Mouse (Mus musculus) midbrain, postnatal 0 days (tissue): ENCODE measurements around the gene Fkbp2. TPM values are rescaled to one million over a fixed set of nuclear protein-coding genes. Genes with fewer than 3 reads are reported as not detected.

ENCODE experiments used
- ATAC-seq: fragments of 200-750 bp; cut with Nextera tagmentation; 2 replicates; pipeline ENCODE4 v1.8.0; 2017; ENCODE audit warnings: moderate number of reproducible peaks, mild to moderate bottlenecking, moderate TSS enrichment, moderate library complexity; ENCODE audit not compliant: low FRiP score
- DNase-seq: peaks from one replicate; pipeline ENCODE4 v3.0.0-alpha.2; 2015; ENCODE audit warnings: low spot score
- H3K27ac ChIP-seq: fragments of 300-500 bp; sonication (generic); 2 replicates; pipeline ENCODE4 v1.5.1; 2014; ENCODE audit warnings: low read depth, mild to moderate bottlenecking, low read length, mixed read lengths
- H3K27me3 ChIP-seq: fragments of 300-500 bp; sonication (generic); 2 replicates; pipeline ENCODE4 v1.6.1; 2014; ENCODE audit warnings: low read length, control low read depth, mixed read lengths; ENCODE audit not compliant: insufficient read depth
- H3K36me3 ChIP-seq: fragments of 300-500 bp; sonication (generic); 2 replicates; pipeline ENCODE4 v1.6.1; 2014; ENCODE audit warnings: low read length, control low read depth, mixed read lengths; ENCODE audit not compliant: insufficient read depth
- H3K4me1 ChIP-seq: fragments of 300-500 bp; sonication (generic); 2 replicates; pipeline ENCODE4 v1.6.1; 2014; ENCODE audit warnings: mild to moderate bottlenecking, control low read depth, antibody characterized with exemption, low read length, mixed read lengths; ENCODE audit not compliant: insufficient read depth
- H3K4me2 ChIP-seq: fragments of 300-500 bp; sonication (generic); 2 replicates; pipeline ENCODE4 v1.6.1; 2014; ENCODE audit warnings: low read depth, mild to moderate bottlenecking, low read length, mixed read lengths; ENCODE audit not compliant: poor library complexity, severe bottlenecking
- H3K4me3 ChIP-seq: fragments of 300-500 bp; sonication (generic); 2 replicates; pipeline ENCODE4 v1.5.1; 2014; ENCODE audit warnings: low read depth, mild to moderate bottlenecking, low read length, moderate library complexity
- H3K9ac ChIP-seq: fragments of 300-500 bp; sonication (generic); replicated peaks from 2 replicates; pipeline ENCODE4 v1.6.1; 2014; ENCODE audit warnings: mild to moderate bottlenecking, low read length, moderate library complexity, mixed read lengths; ENCODE audit not compliant: poor library complexity, severe bottlenecking
- H3K9me3 ChIP-seq: fragments of 300-500 bp; sonication (generic); 2 replicates; pipeline ENCODE4 v1.6.1; 2016; ENCODE audit warnings: low read length, control low read depth
- CTCF ChIP-seq: IDR thresholded peaks from 2 replicates; pipeline ENCODE4 v1.5.1; 2016; ENCODE audit warnings: antibody characterized with exemption, mild to moderate bottlenecking
- WGBS: fragments of 180-500 bp; shearing (Covaris S2); extraction: QIAGEN DNeasy Blood & Tissue Kit; methylation state at CpG from one replicate; pipeline ENCODE4 v1.1.7; 2014; 5-methylcytosine and 5-hydroxymethylcytosine counted together
- polyA plus RNA-seq: library from polyadenylated mRNA; unstranded; fragments of >200 nt; fragmentation: Nextera tagmentation; extraction: Ambion mirVana; gene quantifications from 2 replicates; pipeline ENCODE4 v1.2.1, GENCODE M21; 2015
- total RNA-seq: library from RNA; depleted of rRNA; stranded (reverse); fragments of >200 nt; gene quantifications from 2 replicates; pipeline ENCODE4 v1.2.3, GENCODE M21; 2014; rRNA removed

Fkbp2 gene
- total and polyA plus RNA-seq, 2 experiments from 2014 or later: 29.3 to 149 TPM

DNA sequence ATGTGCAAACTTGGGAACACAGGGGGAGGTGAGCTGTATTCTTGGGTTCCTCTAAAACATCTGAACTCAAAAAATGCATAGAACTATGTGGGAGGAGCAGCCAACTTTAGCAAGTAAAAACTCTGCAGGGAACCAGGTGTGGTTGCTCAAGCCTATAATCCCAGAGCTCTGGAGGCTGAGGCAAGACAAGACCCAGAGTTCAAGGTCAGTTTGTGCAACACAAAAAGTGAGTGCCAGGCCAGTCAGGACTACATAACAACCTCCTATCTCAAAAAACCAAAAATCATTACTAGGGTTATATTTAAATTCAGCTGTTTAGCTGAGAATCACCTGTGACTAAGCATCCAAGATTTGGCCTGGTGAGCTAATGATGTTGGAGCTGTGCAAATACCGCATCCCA is 48.3 kb downstream of the Fkbp2 start:
- Histone ChIP-seq H3K9me3 (no peaks in the 10 kb centered on the region), H3K27ac (no peak overlapping the region), H3K27me3 (peaks cover 53% of the 10 kb centered on the region), H3K4me2 (no peak overlapping the region), H3K9ac (no peak overlapping the region), H3K4me1 (0 out of 2 replicates have a peak, but pooled peaks cover 6% of the 10 kb centered on the region), H3K4me3 (no peak overlapping the region), H3K36me3 (no peaks in the 10 kb centered on the region)
- no peak for TF ChIP-seq CTCF
- DNase-seq (no peak), ATAC-seq (no peak)
- 45% methylated on average over 1 of the region's 1 CpGs for WGBS

DNA sequence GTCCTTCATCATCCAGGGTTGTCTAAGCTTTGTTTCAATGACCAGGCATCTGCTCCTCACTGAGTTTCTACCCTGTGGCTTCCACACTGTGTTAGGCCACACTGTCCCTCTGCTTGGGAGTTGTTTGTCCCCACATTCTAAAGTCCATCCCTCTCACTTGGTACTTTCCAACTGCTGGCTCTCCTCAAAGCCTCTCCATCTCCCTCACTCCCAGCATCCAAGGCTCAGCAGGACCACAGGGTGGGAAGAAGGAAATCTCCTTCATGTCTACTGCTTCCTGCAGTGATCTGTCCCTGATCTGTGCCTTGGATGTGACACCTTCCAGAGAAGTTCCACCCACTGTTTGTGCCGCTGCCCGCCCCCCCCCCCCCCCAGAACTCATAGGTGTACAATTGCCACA is 49.3 kb downstream of the Fkbp2 start:
- Histone ChIP-seq H3K9ac (no peak overlapping the region), H3K4me2 (no peak overlapping the region), H3K27me3 (peaks cover 62% of the 10 kb centered on the region), H3K9me3 (no peaks in the 10 kb centered on the region), H3K36me3 (no peaks in the 10 kb centered on the region), H3K4me1 (0 out of 2 replicates have a peak, but pooled peaks cover 6% of the 10 kb centered on the region), H3K27ac (no peak overlapping the region), H3K4me3 (no peak overlapping the region)
- no peak for DNase-seq
- no peak for TF ChIP-seq CTCF
- ATAC-seq: no peak
- WGBS: 7% methylated on average over 2 of the region's 2 CpGs

DNA sequence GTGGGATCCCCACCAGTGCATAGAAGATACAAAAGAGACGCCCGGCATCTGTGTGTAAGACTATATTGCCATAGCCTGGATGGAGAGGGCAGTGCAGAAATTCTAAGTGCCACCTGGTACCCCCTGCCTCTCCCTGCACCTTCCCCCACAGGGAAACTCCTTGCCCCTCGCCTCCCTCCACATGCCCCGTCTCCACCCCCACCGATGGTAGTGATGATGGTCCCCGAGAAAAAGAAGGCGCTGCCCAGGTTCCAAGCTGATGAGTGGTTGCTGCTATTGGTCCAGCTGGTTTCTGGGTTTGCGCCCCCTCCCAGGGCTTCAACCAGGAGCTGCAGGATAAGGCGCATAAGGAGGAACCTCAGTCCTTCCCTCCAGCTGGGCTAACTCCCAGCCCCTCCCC is 52.2 kb downstream of the Fkbp2 start:
- no peak overlapping the region for H3K9ac ChIP-seq
- WGBS: 8% methylated on average over 9 of the region's 9 CpGs
- 0 out of 2 replicates have a peak, but pooled peaks cover under 1% of the 10 kb centered on the region for H3K4me1 ChIP-seq
- H3K4me2 ChIP-seq: no peak overlapping the region
- H3K36me3 ChIP-seq: no peaks in the 10 kb centered on the region
- no peak for TF ChIP-seq CTCF
- no peak overlapping the region for H3K4me3 ChIP-seq
- ATAC-seq (no peak), DNase-seq (no peak)
- H3K27me3 ChIP-seq: peaks cover 73% of the 10 kb centered on the region
- no peak overlapping the region for H3K27ac ChIP-seq
- H3K9me3 ChIP-seq: no peaks in the 10 kb centered on the region

Other genes with a start within 250 kb of the Fkbp2 start
- gene Rps6ka4, start 139.9 kb downstream of the Fkbp2 start, total RNA-seq: 20.6 and 31.1 TPM in 2 replicates
- gene Rps6ka4, start 139.9 kb downstream of the Fkbp2 start, polyA plus RNA-seq: 18.5 and 19.1 TPM in 2 replicates
- 1.0 and 1.9 TPM in 2 replicates for gene Ccdc88b, start 122.3 kb downstream of the Fkbp2 start, total RNA-seq
- gene Ccdc88b, start 122.3 kb downstream of the Fkbp2 start, polyA plus RNA-seq: 0.86 and 1.8 TPM in 2 replicates
- gene Trmt112, start 70.8 kb downstream of the Fkbp2 start, total RNA-seq: 80.6 and 85.4 TPM in 2 replicates
- 110 and 118 TPM in 2 replicates for gene Trmt112, start 70.8 kb downstream of the Fkbp2 start, polyA plus RNA-seq
- gene Prdx5, start 70.4 kb downstream of the Fkbp2 start, total RNA-seq: 211 and 223 TPM in 2 replicates
- gene Prdx5, start 70.4 kb downstream of the Fkbp2 start, polyA plus RNA-seq: 491 and 528 TPM in 2 replicates
- gene Esrra, start 58.7 kb downstream of the Fkbp2 start, total RNA-seq: 31.6 and 40.7 TPM in 2 replicates
- gene Esrra, start 58.7 kb downstream of the Fkbp2 start, polyA plus RNA-seq: 7.2 and 7.3 TPM in 2 replicates
- 0.52 and 1.1 TPM in 2 replicates for gene Catsperz, start 55.1 kb downstream of the Fkbp2 start, total RNA-seq
- 2.1 and 3.0 TPM in 2 replicates for gene Catsperz, start 55.1 kb downstream of the Fkbp2 start, polyA plus RNA-seq
- 7.9 and 13.6 TPM in 2 replicates for gene Kcnk4, start 46.0 kb downstream of the Fkbp2 start, total RNA-seq
- gene Kcnk4, start 46.0 kb downstream of the Fkbp2 start, polyA plus RNA-seq: 17.8 and 18.0 TPM in 2 replicates
- 50.3 and 55.9 TPM in 2 replicates for gene Bad, start 38.6 kb downstream of the Fkbp2 start, total RNA-seq
- gene Bad, start 38.6 kb downstream of the Fkbp2 start, polyA plus RNA-seq: 91.6 and 104 TPM in 2 replicates
- 88.5 and 101 TPM in 2 replicates for gene Gpr137, start 38.0 kb downstream of the Fkbp2 start, total RNA-seq
- gene Gpr137, start 38.0 kb downstream of the Fkbp2 start, polyA plus RNA-seq: 77.6 and 78.8 TPM in 2 replicates
- 137 and 150 TPM in 2 replicates for gene Ppp1r14b, start 5.5 kb downstream of the Fkbp2 start, total RNA-seq
- gene Ppp1r14b, start 5.5 kb downstream of the Fkbp2 start, polyA plus RNA-seq: 143 and 144 TPM in 2 replicates
- 14.7 and 16.6 TPM in 2 replicates for gene Plcb3, start 4.0 kb downstream of the Fkbp2 start, total RNA-seq
- gene Plcb3, start 4.0 kb downstream of the Fkbp2 start, polyA plus RNA-seq: 9.5 and 9.8 TPM in 2 replicates
- gene Vegfb, start 7.2 kb upstream of the Fkbp2 start, total RNA-seq: 33.1 and 44.4 TPM in 2 replicates
- 77.7 and 83.2 TPM in 2 replicates for gene Vegfb, start 7.2 kb upstream of the Fkbp2 start, polyA plus RNA-seq
- 14.9 and 31.2 TPM in 2 replicates for gene Dnajc4, start 12.1 kb upstream of the Fkbp2 start, total RNA-seq
- 21.6 and 25.7 TPM in 2 replicates for gene Dnajc4, start 12.1 kb upstream of the Fkbp2 start, polyA plus RNA-seq
- gene Nudt22, start 15.6 kb upstream of the Fkbp2 start, total RNA-seq: 12.8 and 19.6 TPM in 2 replicates
- gene Nudt22, start 15.6 kb upstream of the Fkbp2 start, polyA plus RNA-seq: 17.8 and 22.0 TPM in 2 replicates
- 19.6 and 28.1 TPM in 2 replicates for gene Trpt1, start 15.6 kb upstream of the Fkbp2 start, total RNA-seq
- gene Trpt1, start 15.6 kb upstream of the Fkbp2 start, polyA plus RNA-seq: 19.8 and 23.4 TPM in 2 replicates
- gene Fermt3, start 39.0 kb upstream of the Fkbp2 start, total RNA-seq: 5.6 and 6.2 TPM in 2 replicates
- 3.0 and 3.4 TPM in 2 replicates for gene Fermt3, start 39.0 kb upstream of the Fkbp2 start, polyA plus RNA-seq
- 97.0 and 101 TPM in 2 replicates for gene Stip1, start 59.5 kb upstream of the Fkbp2 start, total RNA-seq
- gene Stip1, start 59.5 kb upstream of the Fkbp2 start, polyA plus RNA-seq: 142 and 147 TPM in 2 replicates
- gene Macrod1, start 76.3 kb upstream of the Fkbp2 start, total RNA-seq: 1.4 and 5.1 TPM in 2 replicates
- gene Macrod1, start 76.3 kb upstream of the Fkbp2 start, polyA plus RNA-seq: 5.9 and 6.2 TPM in 2 replicates
- 9.9 and 11.4 TPM in 2 replicates for gene Flrt1, start 125.2 kb upstream of the Fkbp2 start, total RNA-seq
- gene Flrt1, start 125.2 kb upstream of the Fkbp2 start, polyA plus RNA-seq: 9.8 and 11.9 TPM in 2 replicates
- 236 and 242 TPM in 2 replicates for gene Otub1, start 225.8 kb upstream of the Fkbp2 start, total RNA-seq
- 257 and 277 TPM in 2 replicates for gene Otub1, start 225.8 kb upstream of the Fkbp2 start, polyA plus RNA-seq
- gene Cox8a, start 237.1 kb upstream of the Fkbp2 start, total RNA-seq: 1,114 and 1,471 TPM in 2 replicates
- gene Cox8a, start 237.1 kb upstream of the Fkbp2 start, polyA plus RNA-seq: 1,645 and 1,756 TPM in 2 replicates